Mouse (Mus musculus) right cerebral cortex, adult 18-20 months (tissue): ENCODE data around the gene Dgka.
"Not testable (repeated sequence)": the region's sequence is repeated elsewhere in the genome, so short reads cannot be mapped to it uniquely, and the experiment has no call there.

Experiments used
- DNase-seq: peaks from one replicate; pipeline ENCODE4 v3.0.0; 2022; ENCODE audit warnings: mixed read lengths

Gene Dgka

DNA sequence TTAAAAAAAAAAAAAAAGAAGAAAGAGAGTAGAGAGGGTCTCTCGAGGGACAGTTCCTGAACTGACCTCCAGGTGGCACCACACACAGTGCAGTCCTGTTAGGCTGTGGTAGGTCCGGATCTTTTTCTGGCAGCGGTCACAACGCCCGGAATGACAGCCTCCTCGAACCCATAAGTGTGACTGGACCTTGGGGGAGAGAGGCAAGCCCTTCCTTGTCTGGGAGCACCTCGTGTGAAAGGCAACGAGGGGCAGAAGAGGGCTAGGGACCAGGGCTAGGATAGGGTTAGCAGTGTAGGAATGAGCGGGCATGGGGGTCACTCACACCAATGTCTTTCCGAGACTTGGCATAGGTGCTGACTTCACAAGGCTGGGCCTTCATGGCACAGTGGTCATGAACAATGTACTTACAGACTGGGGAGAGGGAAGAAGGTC, 13.6 kb downstream of the Dgka start:
- peak; percentile 46 for DNase-seq

- no peak for DNase-seq
These were observed 16.6 kb downstream of the Dgka start for GRCm38 (mm10) chr10:128728059-128728458.

GRCm38 (mm10) chr10:128725466-128725865, 19.2 kb downstream of the Dgka start:
- DNase-seq, result not testable (repeated sequence)

DNA sequence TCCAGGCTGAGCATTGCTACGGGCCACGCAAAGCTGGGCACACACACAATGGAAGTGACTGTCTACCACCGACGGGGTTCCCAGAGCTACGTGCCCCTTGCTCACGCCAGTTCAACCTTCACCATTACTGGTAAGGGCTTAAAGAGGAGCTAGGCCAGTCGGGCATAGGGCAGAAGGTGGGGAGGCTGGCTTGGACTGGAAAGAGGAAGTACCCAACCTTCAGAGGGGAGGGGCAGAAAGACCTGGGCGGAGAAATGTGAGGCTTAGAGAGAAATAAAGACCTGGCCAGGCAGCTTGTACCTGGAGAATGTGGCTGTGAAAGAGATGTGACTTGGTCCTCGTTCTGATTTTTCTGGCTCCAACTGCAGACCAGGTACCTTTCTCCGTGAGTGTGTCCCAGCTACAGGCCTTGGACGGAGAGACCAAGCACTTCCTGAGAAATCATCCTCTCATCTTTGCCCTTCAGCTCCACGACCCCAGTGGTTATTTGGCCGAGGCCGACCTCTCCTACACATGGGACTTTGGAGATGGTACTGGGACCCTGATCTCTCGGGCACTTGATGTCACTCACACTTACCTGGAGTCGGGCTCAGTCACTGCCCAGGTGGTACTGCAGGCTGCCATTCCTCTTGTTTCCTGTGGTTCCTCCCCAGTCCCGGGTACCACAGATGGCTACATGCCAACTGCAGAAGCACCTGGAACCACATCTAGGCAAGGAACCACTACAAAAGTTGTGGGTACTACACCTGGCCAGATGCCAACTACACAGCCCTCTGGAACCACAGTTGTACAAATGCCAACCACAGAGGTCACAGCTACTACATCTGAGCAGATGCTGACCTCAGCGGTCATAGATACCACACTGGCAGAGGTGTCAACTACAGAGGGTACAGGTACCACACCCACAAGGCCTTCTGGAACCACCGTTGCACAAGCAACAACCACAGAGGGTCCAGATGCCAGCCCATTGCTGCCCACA, 28.8 kb downstream of the Dgka start:
- DNase-seq, result no peak

DNA sequence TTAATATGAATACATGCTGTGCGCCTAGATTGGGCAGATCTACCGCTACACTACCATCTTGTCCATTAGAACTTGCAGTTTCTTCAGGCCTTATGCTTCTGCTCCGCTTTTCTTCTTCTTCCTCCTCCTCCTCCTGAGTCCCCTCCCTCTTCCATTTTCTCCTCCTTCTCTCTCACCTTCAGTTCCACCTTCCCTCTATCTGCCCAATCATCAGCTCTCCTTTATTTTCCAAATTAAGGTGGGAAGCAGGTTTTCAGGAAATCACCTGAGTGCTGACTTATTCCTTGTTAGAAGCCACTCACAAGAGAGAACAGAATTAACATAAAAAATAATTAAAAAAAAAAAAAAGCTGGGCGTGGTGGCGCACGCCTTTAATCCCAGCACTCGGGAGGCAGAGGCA, 33.3 kb downstream of the Dgka start:
- DNase-seq, result not testable (repeated sequence)

- no peak for DNase-seq
These were observed 39.4 kb downstream of the Dgka start for GRCm38 (mm10) chr10:128705317-128705693.

DNA sequence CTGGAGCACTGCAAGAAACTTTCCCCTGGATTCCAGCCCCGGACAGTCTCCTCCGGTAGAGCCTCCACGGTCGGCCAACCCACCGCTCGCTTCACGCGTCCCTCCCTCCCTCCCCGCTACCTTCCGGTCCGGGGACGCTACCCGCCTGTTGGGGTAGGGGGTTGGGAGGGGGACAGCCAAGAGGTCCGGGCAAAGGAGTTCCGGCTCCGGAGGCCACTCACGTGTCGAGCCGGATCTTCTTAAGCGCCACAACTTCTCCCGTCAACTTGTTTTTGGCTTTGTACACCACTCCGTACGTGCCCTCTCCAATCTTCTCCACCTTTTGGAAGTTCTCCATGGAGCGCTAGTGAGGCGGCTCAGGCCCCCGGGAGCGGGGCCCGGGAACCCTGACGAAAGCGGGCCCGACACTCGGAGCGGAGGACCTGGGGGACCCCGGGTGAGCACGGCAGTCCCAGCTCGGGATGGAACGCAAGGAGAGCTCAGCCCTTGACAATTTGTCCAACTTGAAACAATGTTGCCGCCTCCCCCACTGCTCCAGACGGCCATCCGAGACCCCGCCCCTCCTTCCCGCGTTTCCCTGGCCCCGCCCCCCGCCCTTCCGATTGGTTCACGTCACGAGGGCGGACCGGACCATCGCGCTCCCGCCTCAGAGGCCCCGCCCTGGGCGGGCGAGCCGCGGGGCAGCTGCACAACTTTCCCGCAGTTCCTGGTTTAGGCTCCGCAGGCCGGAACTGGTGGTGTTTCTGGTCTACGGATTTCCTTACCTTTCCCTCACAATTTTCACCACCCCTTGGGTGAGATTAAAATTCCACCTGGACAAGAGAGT, 40.0 kb downstream of the Dgka start, which contains the start of gene Cdk2:
Cdk2 (minus strand) TSS at position 541 of the 826 bp plus-strand sequence.
- DNase-seq, result peak; percentile 87

DNA sequence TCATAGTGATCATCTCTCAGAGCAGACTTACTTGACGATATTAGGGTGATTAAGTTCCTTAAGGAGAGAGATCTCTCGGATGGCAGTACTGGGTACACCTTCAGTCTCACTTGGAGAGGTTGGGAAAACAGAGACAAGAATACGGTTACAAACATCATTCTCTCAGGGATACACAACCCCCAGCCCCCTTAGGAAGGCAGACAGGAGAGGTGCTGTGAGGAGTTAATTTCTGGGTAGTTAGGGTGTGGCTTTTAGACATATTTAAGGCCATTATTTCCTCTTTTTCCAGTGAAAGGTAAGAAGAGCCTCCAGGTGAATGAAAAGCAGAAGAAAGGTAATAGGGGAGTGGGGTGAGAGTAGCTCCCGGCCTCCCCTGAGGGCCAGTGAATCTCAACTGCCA, 40.8 kb downstream of the Dgka start, which contains the start of gene Pmel:
Pmel (plus strand) TSS at position 301 of the 400 bp plus-strand sequence.
- no peak for DNase-seq

GRCm38 (mm10) chr10:128702328-128703007, 42.2 kb downstream of the Dgka start:
- no peak for DNase-seq

DNA sequence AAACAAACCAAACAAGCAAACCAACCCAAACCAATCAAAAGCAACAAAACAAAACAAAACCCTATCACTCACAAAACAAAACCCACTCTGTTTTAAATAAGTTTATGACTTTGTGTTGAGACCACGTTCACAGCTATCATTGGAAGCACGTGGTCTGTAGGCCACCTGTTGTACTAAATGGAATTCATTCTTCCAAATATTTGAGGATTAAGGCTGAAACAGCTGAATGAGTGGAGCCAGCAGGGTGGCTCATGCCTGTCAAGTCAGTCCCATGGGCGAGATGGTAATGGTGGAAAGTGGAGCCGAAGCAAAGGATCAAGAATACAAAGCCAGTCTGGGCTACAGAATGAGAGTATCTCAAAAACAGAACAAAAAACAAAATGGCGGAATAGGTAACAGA, 43.9 kb downstream of the Dgka start:
- no peak for DNase-seq

DNA sequence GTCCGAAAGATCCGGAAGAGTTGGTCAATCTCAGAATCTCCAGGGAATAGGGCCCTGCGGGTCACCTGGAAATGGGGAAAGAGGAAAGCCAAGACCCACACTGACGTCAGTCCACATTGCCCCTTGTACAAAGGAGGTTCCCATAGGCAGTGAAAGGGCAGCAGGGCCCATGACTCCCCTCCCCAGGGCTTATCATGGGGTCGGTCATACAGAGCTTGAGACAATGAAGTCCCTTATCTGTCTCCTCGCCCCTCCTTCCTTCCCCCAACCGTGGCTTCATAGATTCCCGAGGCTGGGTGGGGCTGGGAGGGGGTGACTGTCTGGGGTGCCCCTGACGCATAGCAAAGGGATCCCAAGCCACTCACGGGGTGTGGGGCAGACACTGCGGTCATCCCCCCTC, 45.0 kb downstream of the Dgka start:
- DNase-seq, result no peak

DNA sequence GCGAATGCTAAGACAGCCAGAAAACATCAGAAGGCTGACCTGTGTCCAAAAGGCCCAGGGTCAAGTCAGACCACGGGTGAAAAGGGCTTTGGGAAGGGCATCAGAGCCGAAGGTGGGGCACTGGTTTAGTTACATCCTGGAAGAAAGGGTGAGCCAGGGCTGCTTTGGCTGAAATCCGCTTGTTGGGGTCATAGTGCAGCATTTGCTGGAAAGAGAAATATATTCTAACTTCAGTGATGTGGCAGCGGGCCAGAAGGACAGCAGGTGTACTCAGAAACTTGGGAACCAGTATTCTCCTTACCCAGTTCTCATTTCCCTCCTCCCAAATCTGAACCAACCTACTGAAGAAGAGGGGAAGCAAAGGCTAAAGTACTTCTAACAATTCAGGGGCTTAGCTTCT, 45.6 kb downstream of the Dgka start:
- DNase-seq, result no peak

GRCm38 (mm10) chr10:128697072-128697725, 47.5 kb downstream of the Dgka start:
- no peak for DNase-seq

DNA sequence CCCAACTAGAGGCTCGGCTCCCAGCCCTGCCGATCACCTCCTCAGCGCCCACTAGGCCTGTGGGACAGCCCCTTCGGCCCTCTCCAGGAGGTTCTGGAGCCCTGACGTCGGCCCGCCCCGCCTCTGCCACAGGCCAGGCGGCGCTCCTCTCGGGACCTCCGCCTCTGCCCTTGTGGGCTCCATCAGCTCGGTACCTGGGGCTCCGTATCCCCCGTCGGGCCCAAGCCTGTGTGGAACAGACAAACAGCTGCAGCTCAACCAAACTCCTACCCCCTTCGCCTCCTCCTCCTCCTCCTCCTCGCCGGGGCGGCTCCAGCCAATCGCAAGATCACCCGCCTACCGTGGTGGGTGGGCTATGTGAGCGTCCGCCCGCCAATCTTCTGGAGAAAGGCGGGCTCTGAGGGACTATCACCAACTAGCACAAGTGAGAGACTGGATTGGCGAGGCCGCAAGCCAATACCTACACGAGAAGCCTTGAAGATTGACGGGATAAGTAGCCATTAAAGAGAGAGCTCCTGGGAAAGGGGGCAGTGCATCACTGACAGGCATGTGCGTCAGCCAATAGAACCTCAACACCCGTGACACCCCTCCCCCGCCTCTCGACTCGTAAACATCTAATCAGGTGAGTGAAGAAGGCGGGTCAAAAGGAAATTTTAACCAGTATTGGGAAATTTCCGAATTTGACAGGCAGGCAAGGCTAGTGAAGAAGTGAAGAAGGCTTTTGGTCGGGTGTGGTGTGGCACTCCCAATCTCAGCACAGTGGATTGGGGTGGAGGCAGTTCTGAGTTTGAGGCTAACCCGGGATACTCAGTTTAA, 48.5 kb downstream of the Dgka start, which contains the start of gene Rab5b:
Rab5b (minus strand) TSS at position 273 of the 816 bp plus-strand sequence.
- DNase-seq, result peak; percentile 100

- DNase-seq, result no peak
These were observed 49.2 kb downstream of the Dgka start for GRCm38 (mm10) chr10:128695411-128695991.

GRCm38 (mm10) chr10:128674469-128675008, 70.1 kb downstream of the Dgka start:
- DNase-seq, result no peak

DNA sequence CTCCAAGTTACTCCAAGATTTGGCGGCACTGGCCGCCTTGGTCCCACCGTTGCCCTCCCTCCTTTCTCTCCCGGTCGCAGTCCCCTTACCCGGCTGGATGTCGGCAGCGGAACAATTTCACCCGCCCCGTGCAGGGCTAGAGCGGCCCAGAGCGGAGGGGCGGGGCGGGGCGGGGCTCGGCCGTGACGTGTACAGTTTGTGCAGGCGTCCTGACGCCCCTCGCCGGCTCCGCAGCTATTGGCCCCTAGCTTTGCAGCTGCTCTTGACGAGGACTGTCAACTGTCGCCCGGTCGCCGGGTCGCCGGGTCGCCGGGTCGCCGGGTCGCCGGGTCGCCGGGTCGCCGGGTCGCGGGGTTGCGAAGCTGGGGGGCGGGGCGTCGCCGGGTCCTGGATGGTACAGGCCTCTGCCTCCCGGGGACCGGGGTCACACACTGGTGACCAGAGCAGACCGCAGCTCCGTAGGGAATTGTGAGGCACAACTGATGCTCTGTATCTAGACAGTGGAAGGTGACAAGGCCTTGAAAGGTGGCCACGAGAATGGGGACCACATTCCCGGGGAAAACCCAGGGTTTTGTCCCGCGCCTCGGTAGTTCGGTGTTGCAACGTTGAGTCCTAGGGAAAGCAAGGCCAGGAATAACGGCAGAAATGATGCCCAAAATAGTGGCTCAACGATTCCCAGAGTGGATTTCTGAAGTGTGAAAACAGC, 70.7 kb downstream of the Dgka start, which contains the start of gene Suox:
Suox (minus strand) TSS at position 311 of the 706 bp plus-strand sequence.
- peak; percentile 87 for DNase-seq

DNA sequence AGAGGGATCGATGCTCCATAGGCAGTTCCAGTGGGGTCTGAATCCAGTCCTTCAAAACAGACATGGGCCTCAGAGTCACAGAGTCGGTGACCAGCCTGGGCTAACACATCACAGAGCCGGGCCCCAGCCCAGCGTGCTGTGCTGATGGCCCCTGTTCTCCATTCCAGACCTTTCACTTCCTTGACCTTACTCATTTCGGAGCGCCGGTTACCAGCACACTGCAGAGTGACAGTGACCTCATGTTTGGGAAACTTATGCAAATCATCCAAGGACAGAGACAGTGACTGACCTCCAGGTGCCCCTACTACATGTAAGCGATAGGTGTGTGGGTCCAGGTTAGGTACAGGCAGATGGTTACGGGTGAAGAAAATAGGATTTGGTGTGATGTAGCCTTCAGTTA, 73.5 kb downstream of the Dgka start:
- DNase-seq, result no peak
